Mouse (Mus musculus) layer of hippocampus, postnatal 25 days (tissue): ENCODE data around the gene Krtap2-4. TPM values are rescaled to one million over a fixed set of nuclear protein-coding genes. Genes with fewer than 3 reads are reported as not detected.
"Not testable (repeated sequence)": the region's sequence is repeated elsewhere in the genome, so short reads cannot be mapped to it uniquely, and the experiment has no call there.

Source experiments
- DNase-seq, 2 experiments: peaks; one replicate each; pipeline ENCODE4 v3.0.0; 2022; ENCODE audit warnings: mixed read lengths in 2 of 2, low spot score in 1 of 2; ENCODE audit errors: extremely low spot score in 1 of 2
- total RNA-seq, 2 experiments: library from RNA; stranded (reverse); gene quantifications; 2 replicates each; pipeline ENCODE4 v1.2.3; 2021

The Krtap2-4 gene
- total RNA-seq, result not detected

- DNase-seq, result no peak
Observed at GRCm38 (mm10) chr11:99614796-99615363, at the start of gene Krtap2-4. Gene Krtap2-4, minus strand, starts transcription at chr11:99614846.

GRCm38 (mm10) chr11:99662802-99663201 is 48.2 kb upstream of the Krtap2-4 start:
- no peak for DNase-seq

DNA sequence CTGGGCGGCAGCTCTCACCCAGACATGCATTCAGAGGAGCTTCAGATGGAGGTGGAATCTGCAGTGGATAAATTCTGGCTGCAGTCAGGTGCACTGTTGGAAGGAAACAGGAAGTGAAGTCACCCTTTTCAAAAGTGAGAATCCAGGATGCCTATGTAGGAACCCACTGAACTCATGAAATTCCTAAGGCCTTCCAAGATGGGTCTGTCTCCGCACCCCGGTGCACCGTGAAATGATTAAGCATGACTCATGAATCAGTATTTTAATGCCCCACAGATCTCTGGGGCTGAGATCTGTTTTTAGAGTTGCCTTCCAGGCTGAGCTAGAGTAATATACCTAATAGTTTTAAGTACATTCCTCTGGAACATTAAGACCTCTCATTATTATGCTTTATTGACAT is 44.6 kb upstream of the Krtap2-4 start:
- DNase-seq, result no peak

DNA sequence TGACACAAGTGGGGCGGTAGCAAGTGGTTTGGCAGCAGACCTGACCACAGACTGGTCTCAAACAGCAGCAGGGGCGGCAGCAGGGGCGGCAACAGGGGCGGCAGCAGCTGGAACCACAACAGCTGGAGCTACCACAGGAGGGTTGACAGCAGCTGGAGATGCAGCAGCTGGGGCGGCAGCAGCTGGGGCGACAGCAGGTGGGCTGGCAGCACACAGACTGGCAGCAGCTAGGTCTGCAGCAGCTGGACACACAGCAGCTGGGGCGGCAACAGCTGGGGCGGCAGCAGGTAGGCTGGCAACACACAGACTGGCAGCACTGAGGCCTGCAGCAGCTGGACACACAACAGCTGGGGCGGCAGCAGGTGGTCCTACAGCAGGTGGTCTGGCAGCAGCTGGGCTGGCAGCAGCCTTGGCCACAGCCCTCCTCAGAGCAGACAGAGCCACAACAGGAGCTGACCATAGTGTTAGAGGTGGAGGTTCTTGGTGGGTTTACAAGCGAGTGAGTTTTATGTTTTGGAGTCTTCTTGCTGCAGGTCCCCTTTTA is 43.9 kb upstream of the Krtap2-4 start, which contains the start of gene Gm11563:
TSS of gene Gm11563 (minus strand) at position 494 of the 544 bp plus-strand sequence.
- not testable (repeated sequence) for DNase-seq

DNA sequence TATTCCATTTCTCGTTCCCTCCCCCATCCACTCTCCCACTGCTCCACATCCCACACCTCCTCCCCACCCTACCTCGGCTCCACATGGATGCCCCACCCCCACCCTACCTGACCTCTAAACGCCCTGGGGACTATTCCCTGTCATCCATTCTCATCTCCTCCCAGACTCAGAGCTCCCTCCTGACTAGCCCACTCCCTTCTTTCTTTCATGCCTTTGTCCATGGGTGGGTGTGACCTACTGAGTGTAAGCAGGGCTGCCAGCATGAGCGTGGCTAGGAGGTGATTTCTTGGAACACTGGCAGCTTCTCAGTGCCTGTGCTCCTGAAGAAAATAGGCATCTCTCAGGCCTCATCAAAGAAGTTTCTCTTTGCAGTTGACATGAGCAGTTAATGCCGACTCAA is 42.4 kb upstream of the Krtap2-4 start:
- no peak for DNase-seq

DNA sequence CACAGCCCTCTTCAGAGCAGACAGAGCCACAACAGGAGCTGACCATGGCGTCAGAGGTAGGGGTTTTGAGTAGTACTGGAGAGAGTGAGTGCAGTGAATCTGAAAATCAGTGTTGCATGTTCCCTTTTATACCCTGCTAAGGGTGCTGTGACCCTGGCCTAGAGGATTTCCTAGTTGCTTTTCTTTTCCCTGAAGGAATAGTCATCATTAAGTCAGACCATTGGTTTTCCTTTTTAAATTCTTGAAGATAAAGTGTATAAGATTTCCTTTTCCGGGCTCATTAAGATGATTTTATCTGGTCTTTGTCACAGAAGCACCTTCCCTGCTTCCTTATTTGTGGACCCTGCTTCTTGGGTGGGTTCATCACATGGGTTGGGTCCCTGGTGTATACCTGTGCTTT is 35.5 kb upstream of the Krtap2-4 start, which contains the start of gene Gm11555:
TSS of gene Gm11555 (minus strand) at position 101 of the 400 bp plus-strand sequence.
- no peak for DNase-seq

DNA sequence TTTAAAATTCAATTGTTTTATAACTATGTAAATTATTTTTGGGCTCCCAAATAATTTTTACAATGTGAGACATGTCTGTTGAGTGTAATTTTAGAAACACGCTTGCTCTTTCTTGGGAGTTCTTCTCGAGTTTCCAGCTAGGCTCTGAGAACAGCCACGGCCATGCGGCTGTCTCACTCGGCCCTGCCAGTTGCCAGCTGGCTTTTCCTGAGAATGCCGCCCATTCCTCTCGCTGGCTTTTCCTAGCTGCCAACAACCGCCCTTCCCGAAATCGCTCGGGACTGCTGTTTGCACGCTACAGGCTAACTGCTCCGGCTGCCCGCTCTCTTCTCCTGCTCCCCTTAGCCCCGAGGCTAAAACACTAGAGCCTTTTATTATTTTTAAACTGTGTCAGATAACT is 31.8 kb upstream of the Krtap2-4 start:
- DNase-seq, result no peak

- no peak for DNase-seq
Observed at GRCm38 (mm10) chr11:99644351-99644750, 29.7 kb upstream of the Krtap2-4 start.

GRCm38 (mm10) chr11:99643635-99644139 is 29.0 kb upstream of the Krtap2-4 start, which contains the start of gene Krtap4-7:
Gene Krtap4-7, minus strand, starts transcription at chr11:99644089.
- not testable (repeated sequence) for DNase-seq

DNA sequence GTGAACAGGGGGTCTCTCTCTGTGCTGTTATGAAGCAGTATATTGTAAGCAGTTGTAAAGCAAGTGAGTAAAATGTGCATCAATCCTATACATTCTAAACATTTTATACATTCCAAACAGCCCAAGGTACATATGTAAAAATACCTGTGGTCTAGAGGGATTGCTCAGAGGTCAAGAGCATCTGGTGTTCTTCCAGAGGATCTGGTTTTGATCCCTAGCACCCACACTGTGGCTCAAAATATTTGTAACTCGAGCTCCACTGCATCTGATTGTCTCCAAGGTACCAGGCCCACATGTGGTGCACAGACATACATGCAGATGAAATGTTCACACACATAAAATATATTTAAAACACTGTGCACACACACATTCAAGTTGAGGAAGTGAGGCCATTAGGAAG is 26.3 kb upstream of the Krtap2-4 start:
- DNase-seq, result no peak

GRCm38 (mm10) chr11:99637086-99637485 is 22.4 kb upstream of the Krtap2-4 start:
- DNase-seq, result no peak

DNA sequence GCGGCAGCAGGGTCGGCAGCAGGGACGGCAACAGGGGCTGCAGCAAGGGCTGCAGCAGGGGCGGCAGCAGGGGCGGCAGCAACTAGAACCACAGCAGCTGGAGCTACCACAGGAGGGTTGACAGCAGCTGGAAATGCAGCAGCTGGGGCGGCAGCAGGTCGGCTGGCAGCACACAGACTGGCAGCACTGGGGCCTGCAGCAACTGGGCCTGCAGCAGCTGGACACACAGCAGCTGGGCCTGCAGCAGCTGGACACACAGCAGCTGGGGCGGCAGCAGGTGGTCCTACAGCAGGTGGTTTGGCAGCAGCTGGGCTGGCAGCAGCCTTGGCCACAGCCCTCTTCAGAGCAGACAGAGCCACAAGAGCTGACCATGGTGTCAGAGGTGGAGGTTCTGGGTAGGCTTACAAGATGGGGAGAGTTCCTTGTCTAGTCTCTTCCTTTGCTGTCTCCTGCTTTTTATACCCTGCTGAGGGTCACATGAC is 20.0 kb upstream of the Krtap2-4 start, which contains the start of gene Krtap4-2:
TSS of gene Krtap4-2 (minus strand) at position 432 of the 482 bp plus-strand sequence.
- DNase-seq, result no peak

- DNase-seq, result no peak
Observed at GRCm38 (mm10) chr11:99633293-99633692, 18.6 kb upstream of the Krtap2-4 start.

GRCm38 (mm10) chr11:99630890-99631289 is 16.2 kb upstream of the Krtap2-4 start:
- DNase-seq, result no peak

GRCm38 (mm10) chr11:99628138-99628537 is 13.5 kb upstream of the Krtap2-4 start, which contains the start of gene Krtap4-1:
Gene Krtap4-1, minus strand, starts transcription at chr11:99628238.
- DNase-seq, result no peak

GRCm38 (mm10) chr11:99620335-99620734 is 5.7 kb upstream of the Krtap2-4 start, which contains the start of gene Gm11562:
Gene Gm11562, minus strand, starts transcription at chr11:99620435.
- DNase-seq, result no peak

- DNase-seq, result not testable (repeated sequence)
Observed at GRCm38 (mm10) chr11:99610089-99610488, 4.6 kb downstream of the Krtap2-4 start, which contains the start of gene Gm11937. Gene Gm11937, minus strand, starts transcription at chr11:99610189.

DNA sequence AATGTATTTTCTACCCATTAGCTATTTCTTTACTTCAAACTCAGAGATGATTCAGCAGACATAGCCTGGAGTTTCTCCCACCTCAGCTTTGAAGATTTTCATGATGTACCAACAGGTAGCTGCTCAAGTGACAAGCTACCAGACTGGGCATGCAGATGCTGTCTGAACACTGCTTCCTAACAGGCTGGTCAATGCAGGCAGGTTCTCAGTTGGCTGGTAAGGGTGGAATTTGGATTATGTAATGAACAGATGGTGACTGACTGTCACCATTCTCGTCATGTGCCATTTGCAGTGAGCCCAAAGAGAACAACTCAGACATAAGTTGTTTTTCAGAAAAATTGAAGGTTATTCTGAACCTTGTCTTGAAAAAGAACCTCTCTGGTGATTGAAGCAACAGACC is 5.5 kb downstream of the Krtap2-4 start:
- DNase-seq, result peak in 1 of 2 experiments; percentile 7

DNA sequence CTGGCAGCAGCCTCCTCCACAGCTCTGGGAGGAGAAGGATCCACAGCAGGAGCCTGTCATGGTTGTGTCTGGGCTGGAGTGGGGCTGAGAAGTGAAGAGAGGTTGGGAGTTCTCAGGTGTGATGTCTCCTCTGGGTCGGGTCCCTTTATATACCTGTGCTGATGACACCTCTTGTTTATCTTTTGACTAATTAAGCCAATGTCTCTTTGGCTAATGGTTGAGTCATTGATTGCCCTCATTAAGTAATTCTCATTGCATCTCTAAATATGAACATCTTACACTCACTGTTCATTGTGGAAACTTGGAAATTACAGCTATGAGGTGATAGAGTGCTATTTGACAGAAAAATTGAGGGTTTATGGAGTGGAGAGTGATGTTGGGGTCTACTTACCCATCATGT is 11.4 kb downstream of the Krtap2-4 start, which contains the start of gene Gm11938:
TSS of gene Gm11938 (minus strand) at position 101 of the 400 bp plus-strand sequence.
- DNase-seq, result not testable (repeated sequence)

GRCm38 (mm10) chr11:99597742-99598141 is 16.9 kb downstream of the Krtap2-4 start, which contains the start of gene Krtap9-3:
Gene Krtap9-3, minus strand, starts transcription at chr11:99598105.
- not testable (repeated sequence) for DNase-seq

GRCm38 (mm10) chr11:99590981-99591380 is 23.7 kb downstream of the Krtap2-4 start, which contains the start of gene Krtap1-3:
Gene Krtap1-3, minus strand, starts transcription at chr11:99591339.
- no peak for DNase-seq
